Mouse (Mus musculus) G1E-ER4 (cell line): ENCODE measurements around the gene Dnajc16. TPM values are rescaled to one million over a fixed set of nuclear protein-coding genes. Genes with fewer than 3 reads are reported as not detected.

Experiments used
- GATA1 ChIP-seq: IDR thresholded peaks from one replicate; pipeline ENCODE4 v1.8.0; 2012; ENCODE audit warnings: low read length, inconsistent platforms
- polyA plus RNA-seq: library from polyadenylated mRNA; stranded (reverse); fragments of >175 nt; gene quantifications from 2 replicates; pipeline ENCODE4 v1.2.3, GENCODE M21; 2012

The Dnajc16 gene
- polyA plus RNA-seq, result 3.0 and 3.2 TPM in 2 replicates

GRCm38 (mm10) chr4:141790524-141790990 is at the start of gene Dnajc16:
TSS of gene Dnajc16 (minus strand) at chr4:141790931.
- TF ChIP-seq GATA1, result no peak

GRCm38 (mm10) chr4:141834536-141835095 is 43.9 kb upstream of the Dnajc16 start:
- TF ChIP-seq GATA1, result no peak

GRCm38 (mm10) chr4:141833911-141834310 is 43.2 kb upstream of the Dnajc16 start:
- TF ChIP-seq GATA1, result no peak

- no peak for TF ChIP-seq GATA1
Measured at GRCm38 (mm10) chr4:141831361-141831760, 40.6 kb upstream of the Dnajc16 start.

GRCm38 (mm10) chr4:141830381-141830780 is 39.6 kb upstream of the Dnajc16 start:
- no peak for TF ChIP-seq GATA1

- no peak for TF ChIP-seq GATA1
Measured at GRCm38 (mm10) chr4:141828177-141828576, 37.4 kb upstream of the Dnajc16 start.

GRCm38 (mm10) chr4:141827401-141827800 is 36.7 kb upstream of the Dnajc16 start:
- no peak for TF ChIP-seq GATA1

- no peak for TF ChIP-seq GATA1
Measured at GRCm38 (mm10) chr4:141826060-141826459, 35.3 kb upstream of the Dnajc16 start, which contains the start of gene Cela2a. TSS of gene Cela2a (minus strand) at chr4:141826160.

GRCm38 (mm10) chr4:141822979-141823378 is 32.2 kb upstream of the Dnajc16 start:
- no peak for TF ChIP-seq GATA1

- no peak for TF ChIP-seq GATA1
Measured at GRCm38 (mm10) chr4:141822089-141822488, 31.4 kb upstream of the Dnajc16 start.

- no peak for TF ChIP-seq GATA1
Measured at GRCm38 (mm10) chr4:141821178-141821577, 30.4 kb upstream of the Dnajc16 start.

GRCm38 (mm10) chr4:141819316-141819715 is 28.6 kb upstream of the Dnajc16 start:
- TF ChIP-seq GATA1, result no peak

- TF ChIP-seq GATA1, result no peak
Measured at GRCm38 (mm10) chr4:141818861-141819260, 28.1 kb upstream of the Dnajc16 start.

GRCm38 (mm10) chr4:141817706-141818105 is 27.0 kb upstream of the Dnajc16 start:
- TF ChIP-seq GATA1, result no peak

- no peak for TF ChIP-seq GATA1
Measured at GRCm38 (mm10) chr4:141816776-141817655, 26.3 kb upstream of the Dnajc16 start.

GRCm38 (mm10) chr4:141816267-141816666 is 25.5 kb upstream of the Dnajc16 start:
- TF ChIP-seq GATA1, result no peak

- TF ChIP-seq GATA1, result no peak
Measured at GRCm38 (mm10) chr4:141811375-141811774, 20.6 kb upstream of the Dnajc16 start.
